Mouse (Mus musculus) thymus, adult 18-20 months (tissue): Measurements from ENCODE around the gene Gata3.

Experiments used
- DNase-seq, 2 experiments: peaks; one replicate each; pipeline ENCODE4 v3.0.0; 2022; ENCODE audit warnings: mixed read lengths in 2 of 2

Gata3 gene

DNA sequence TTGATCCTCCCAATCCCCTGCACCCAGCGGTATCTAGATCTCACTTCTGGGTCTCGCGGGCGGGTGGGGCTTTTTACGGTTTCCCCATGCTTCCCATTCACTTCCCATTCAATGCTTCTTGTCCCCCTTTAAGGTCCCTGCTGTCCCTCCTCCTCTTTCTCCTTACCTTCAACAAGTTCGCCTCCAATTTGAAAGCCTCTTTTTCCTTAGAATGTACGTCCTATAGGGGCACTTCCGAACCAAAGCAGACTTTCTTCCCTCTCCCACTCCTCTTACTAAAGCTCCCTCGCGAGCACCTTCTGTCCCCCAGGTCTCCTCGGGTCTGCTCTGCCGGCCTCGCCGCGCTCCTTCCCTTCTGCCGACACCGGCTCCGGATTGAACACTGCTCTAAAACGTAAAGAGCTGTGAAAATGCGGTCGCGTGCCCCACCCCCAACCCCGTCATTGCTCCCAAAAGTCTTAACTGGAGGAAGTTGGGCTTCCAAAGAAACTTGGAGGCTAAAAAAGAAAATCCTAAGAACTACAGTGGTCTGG, at the start of gene Gata3:
Gene Gata3, minus strand, starts transcription at position 384 of the 533 bp plus-strand sequence.
- no peak for DNase-seq

DNA sequence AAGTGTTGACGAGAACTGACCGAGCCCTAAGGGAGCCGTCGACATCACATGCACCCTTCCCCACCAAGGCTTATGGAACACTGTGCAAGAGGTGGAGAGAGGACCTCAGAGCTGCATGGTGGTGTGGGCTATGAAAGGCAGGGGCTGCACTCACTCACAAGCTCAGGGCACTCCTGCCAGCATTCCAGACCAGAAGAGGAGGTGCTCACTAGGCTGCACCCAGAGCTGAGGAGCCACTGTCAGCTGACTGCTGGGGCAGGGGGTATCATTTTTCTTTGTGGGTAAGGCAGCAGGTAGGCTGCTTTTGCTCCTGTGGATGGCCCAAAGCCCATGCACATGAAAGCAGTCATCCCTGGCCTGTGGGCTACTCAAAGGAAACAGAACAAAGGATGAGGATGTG, 49.4 kb upstream of the Gata3 start:
- DNase-seq: peak in 1 of 2 experiments; percentile 12

DNA sequence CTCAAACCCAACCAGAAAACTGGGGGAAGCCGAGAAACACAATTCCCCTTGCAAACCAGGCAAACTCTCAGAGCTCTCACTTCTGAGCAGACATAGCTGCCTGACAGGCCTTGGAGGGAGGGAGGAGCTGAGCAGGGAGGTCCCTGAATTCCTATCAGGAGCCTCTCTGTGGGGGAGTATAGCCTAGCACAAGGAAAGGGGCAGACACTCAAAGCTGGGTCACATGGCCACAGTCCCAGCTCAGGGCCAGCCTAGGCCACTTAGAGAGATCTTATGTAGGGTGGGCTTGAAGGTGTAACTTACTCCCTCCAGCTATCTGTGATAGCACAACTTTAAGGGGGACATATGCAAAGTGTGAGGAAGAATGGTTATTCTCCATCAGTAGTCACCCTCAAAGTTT, 46.1 kb upstream of the Gata3 start:
- no peak for DNase-seq

DNA sequence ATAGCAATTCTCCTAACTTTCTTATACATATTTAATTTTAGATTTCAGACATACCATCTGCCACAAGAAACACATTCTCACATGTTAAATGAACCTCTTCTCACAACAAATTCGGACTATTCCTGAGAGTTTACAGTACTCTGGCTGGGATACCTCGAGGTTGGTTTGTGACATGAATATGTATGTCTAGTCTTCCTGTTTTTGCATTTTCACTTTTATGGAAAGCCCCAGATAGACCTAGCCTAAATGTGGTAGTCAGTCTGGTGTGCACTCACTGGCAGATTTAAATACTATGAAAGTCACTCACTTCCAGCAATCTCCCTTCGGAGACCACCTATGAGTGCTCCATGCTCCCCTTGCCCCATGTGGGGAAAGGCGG, 37.1 kb upstream of the Gata3 start:
- no peak for DNase-seq

DNA sequence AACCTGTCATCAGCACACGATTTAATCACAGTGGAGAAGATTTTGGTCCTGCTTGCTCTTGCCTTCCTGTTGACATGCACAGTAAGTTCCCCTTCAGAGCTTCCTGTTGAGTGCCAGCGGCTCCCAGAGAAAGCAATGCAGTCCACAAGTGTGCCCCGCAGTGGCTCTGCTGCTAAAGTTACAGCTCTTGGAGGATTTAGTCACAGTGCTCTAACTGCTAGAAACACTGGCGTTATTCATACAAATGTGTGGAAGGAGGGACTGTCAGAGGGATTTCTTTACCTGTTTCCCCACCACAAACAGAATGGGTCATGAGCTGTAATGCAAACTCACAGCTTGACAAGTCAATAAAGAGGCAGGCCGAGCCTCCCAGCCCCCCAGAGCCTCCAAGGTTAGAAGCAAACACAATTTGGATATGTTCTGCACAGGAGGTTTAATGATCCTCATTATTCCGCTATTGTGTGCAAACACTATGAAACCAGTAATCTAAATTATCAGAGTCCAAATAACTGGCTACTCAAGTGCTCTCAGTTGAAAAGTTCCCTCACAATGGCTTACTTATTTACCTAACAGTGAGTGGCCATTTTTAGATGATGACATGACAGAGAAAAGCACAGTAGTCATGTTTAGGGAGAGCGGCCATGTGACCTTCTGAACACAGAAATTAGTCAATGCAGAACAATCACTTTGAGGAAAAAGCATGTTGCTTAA, 36.5 kb upstream of the Gata3 start:
- no peak for DNase-seq

DNA sequence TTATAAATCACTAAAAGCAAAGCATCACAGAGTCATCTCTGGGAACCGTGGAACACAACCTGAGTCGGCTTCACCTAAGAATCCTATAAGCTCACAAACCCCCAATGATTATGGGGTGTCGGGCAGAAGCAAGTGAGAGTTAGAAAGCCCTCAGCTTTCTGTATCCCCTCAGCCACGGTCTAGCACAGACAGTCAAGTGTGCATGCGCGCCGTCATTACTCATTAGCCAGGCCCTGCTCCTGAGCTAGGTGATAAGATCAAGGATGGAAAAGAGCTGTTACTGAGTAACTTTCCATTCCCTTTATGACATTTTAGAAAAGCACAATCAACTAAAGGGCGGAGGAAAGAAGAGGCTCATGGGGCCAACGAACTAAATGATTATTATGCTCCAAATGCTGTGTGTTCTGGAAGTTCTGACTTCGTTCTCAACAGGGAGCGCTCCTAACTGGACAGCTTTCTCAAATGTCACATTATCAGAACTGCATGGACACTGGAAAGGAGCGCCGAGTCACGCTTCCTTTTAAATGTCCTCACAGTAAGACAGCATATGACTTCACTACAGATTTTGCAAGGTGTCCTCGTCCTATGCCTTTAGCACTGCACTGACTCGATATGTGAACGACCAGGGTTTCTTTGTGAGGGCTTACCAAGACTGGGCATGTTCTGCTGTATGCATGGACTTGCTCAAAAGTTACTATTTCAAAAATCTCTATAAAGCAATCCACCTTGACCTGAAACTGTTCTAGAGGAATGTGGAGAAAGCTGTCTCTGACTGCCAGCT, 29.0 kb upstream of the Gata3 start:
- no peak for DNase-seq

DNA sequence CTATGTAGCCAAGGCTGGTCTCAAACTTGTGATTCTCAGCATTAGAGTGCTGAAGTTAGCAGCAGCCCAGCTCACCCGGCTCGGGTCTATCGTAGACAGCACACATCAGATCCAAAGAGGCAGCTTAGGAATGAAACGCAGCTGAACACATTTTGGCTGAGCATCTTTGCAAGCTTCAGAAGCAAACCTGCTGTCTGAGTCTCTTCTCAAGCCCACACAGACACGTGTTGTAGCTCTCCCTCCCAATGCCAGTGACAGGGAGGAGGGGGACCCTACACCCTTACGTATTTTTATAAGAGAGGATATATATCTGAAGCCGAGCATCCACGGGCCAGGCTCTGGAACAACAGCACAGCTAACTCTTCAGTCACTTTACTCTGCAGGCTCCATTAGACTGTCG, 27.8 kb upstream of the Gata3 start:
- no peak for DNase-seq

DNA sequence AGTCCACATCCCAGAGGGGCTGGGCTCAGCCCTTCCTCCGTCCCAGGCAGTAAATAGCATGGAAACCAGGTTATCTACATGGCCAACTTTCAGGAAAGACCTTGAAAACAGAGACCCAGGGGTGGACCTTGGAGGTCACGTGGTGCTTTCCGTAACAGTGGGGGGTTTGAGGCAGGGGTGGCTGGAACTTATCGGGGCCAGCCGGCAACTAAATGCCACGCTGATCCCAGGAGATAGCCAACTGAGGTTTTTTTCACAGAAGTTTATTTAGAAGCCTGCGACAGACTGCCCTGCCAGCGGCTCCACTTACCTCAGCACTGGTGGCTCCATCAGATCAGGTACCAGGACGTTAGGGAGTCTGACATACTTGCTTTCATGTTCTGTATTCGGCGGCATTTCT, 16.2 kb upstream of the Gata3 start:
- DNase-seq: no peak

DNA sequence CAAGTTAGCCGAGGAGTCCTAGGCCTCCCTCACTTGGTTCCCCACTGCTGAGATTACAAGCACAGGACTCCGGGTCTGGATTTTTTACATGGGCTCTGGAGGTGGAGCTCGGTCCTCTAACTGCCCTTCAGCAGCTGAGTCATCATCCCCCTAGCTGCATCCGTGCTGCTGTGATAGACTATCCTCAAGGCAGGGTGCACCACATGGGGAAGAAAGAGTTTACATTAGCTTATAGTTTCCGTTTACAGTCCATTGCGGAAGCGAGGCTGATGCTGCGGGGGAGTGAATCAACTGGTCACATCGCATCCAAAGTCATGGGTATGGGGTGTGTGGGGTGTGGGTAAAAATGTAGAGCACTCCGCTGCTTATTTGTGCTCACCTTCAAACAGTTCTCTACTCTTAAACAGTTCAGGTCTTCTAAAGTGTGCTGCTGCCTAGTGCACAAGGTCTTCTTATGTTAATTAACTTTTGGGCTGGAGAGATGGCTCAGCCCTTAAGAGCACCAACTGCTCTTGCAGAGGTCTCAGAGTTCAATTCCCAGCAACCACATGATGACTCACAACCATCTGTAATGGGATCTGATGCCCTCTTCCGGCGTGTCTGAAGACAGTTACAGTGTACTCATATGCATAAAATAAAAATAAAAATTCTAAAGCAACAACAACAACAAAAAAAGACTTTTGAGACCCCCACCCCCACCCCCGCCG, 14.2 kb upstream of the Gata3 start:
- no peak for DNase-seq

DNA sequence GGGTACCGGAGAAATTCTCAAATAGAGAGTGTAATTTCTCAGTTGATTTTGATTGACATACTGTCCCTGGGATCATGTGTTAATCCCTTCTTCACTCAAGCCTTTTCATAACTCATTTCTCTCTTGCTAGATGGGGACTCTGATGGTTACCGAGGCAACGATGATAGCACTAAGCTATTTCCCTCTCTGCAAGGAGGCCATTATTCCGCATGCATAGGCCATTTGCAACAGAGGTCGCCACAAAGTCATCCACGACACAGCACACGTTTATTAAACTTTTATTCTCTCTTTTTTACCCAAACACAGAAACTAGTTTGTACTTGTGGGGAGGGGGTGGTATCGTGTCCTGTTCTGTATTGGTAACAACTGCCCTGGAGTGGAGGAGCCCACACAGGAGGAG, 8.0 kb upstream of the Gata3 start:
- DNase-seq: no peak

DNA sequence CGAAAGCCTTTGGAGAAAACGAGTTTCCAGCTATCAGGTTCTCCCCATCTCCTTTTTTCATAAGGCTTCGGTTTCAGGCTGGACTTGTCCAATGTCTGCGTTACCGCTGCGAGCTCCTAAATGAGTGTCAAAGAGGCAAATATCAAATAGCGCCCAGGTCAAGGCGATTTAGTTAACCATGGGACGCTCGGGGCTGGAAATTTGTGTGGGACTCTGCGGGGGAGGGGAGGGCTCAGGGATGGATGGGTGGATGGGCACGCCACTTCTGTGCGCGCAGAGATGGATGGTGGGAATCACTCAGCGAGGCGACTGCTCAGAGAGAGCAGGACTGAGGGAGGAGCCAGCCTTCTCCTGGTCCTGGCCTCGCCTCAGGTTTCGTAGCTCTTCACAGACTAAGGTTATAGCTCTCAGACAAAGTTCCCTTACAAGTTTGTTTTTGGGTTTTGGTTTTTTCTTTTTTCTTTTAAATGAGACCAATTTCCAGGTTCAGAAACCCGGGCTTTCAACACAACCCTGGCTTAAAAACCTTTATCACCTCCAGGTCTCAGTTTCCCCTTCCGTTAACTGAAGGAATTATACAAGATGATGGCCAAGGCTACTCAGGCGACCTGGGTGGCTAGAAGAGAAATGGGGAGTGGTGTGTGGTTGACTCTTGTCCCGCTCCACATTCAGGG, 6.4 kb upstream of the Gata3 start:
- DNase-seq: no peak

DNA sequence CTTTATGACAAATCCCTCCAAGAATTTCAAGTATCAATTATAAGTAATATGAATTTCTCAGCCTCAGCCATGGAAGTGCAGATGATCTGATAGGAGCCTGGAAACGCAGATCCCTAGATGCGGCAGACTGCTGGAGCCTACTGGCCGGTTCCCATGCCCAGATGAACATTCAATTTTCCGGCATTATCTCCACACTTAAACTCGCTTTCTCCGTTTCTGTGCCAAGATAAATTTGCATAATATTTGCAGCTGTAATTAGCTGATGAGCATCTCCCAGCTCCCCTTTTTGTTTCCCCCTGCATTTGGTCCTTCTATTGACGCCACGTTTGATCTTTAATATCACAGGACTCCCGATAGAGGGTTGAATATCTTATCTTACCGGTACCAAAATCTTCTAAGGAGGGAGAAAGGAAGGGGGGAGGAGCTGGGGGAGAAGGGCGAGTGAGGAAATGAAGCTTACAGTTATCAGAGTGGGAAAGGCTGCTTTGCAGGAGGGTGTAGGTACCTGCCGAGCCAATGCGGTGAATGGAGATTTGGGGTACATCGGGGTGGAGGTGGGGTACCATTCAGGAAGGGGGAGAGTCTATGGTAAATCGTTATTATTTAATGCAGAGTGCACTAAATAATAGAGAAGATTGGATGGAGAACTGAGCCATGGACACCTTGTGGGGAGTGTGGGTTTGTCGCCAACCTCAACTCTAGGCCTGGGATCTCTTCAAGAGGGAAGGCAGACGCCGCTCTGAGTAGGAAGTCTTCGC, 5.2 kb upstream of the Gata3 start:
- DNase-seq: no peak

DNA sequence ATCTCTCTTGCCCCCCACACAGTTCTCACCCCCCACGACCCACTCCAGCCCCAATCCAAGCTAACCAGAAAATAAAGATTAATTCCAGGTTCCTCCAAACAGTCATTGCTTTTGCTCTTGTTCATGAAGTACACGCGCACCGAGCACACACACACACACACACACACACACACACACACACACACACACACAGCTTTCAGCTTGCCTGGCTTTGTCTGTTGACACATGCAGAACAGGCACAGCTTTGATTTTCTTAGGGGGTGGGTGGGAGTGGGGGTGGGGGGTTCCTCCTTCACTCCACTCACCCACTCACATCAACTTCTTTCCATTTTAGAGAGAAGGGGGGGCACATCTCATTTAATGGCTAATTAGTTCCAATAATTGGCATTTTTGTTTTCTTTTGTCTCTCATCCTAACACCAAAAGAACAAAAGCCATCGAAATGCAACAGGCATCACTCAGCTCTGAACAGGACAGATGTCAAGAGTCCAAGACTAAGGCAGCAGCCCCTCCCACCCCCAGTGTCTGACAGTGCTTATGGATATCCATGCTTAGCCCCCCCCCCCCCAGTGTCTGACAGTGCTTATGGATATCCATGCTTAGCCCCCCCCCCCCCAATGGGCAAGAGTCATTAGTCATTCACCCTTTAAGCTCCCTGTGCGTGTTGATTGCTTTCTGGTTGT, 3.6 kb upstream of the Gata3 start:
- no peak for DNase-seq

DNA sequence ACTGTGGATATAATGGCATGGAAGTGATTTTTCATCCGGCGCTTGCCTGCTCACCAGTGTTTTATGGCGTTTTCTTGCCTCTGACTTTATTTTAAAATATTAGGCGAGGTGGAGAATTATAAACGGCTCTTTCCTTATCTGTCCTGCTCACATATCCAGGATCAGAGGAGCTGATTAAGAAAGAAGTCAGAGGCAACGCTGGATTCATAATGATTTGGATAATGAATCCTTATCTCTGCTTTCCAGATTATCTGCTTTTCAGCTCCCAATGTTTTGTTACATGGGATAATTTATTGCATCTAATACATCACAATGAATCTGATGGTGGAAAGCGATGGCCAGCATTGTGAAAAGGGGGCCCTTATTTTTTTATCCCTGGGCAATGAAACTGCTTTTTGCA, 2.7 kb upstream of the Gata3 start:
- DNase-seq: no peak

DNA sequence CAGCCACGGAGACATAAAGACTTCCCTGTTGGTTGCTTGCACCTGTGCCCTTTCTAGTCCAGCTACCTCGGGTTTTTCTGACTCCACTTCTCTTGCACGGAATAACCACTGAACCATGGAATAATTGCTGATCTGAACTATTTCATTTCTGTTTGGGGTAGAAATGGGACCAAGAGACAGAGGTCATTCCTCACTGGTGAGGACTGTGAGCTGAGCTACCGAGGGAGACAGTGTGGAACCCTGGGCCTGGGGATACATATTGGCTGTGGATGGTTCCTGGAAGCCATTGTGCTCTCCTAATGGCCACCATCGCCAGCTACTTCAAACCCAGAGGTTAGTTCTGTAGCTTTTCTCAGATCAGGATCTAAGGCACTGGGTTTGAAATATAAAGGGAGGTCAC, 1.1 kb upstream of the Gata3 start:
- DNase-seq: no peak

DNA sequence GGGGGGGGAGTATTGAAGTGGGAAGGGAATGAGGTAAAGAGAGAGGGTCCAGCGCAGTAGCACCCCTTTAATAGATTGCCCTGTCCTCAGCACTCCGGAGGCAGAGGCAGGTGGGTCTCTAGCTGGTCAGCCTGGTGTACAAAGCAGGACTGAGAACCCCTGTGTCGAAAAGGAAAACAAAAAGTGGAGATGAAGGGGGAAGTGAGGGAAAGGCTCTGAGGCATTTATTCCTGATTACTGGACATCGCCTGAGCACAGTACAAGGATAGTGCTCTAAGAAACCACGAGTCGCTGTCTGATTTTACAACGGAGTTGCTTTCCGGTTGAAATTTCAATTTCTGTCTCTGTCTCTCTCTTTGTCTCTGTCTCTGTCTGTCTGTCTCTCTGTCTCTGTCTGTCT, 417 bp upstream of the Gata3 start:
- no peak for DNase-seq

DNA sequence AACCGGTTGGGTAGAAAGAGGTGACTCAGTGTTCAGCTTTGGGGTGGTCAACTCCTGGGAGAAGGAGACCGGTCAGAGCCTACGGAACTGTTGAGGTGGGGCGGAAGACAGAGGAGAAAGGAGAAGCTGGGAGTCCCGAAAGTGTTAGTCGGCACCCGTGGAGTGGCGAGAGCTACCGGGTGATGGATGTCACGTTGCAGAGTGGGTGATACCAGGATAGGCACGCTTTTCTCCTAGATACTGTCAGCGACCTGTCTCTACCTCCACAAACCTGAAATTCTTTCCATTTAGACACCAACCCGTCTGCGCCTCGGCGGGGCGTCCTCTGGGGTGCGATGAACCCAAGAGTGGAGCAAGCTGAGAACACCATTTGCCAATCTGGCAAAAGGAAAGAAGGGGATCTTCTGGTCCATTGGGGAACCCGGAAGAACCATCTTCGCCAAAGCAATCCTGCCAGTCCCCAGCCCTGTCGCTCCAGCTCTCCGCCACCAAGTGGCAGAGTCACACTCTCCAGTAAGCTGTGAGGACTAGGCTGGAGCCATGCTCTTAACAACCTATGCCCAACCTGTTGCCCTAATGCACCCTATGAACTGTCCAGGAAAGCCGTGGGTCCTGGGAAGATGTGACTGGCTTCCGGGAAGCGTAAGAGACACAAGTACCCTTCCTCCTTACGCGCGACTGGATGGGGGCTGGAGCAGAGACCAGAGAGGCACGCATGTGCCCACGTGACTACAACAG, 752 bp downstream of the Gata3 start, which contains the start of gene 9230102O04Rik:
Gene 9230102O04Rik, minus strand, starts transcription at position 628 of the 738 bp plus-strand sequence.
- DNase-seq: peak in 1 of 2 experiments; percentile 49

DNA sequence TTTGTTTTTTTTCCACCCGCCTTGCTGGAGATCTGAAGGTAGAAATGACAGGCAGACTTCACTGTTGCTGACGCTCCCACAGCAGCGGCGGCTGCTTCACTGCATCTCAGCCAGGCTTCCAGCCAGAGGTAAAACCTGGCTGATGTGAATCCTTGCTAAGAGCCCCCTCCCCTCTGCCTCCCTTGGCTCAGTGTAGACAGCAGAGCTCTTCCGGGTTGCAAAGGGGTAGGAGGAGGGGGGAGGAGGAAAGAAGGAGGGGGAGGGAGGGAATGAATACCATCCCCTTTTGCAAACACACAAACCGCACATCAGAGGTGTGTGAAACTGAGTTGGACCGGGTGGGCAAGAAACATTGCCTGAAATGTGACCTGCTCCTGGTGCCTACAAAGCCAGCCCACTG, 2.2 kb downstream of the Gata3 start:
- DNase-seq: no peak

DNA sequence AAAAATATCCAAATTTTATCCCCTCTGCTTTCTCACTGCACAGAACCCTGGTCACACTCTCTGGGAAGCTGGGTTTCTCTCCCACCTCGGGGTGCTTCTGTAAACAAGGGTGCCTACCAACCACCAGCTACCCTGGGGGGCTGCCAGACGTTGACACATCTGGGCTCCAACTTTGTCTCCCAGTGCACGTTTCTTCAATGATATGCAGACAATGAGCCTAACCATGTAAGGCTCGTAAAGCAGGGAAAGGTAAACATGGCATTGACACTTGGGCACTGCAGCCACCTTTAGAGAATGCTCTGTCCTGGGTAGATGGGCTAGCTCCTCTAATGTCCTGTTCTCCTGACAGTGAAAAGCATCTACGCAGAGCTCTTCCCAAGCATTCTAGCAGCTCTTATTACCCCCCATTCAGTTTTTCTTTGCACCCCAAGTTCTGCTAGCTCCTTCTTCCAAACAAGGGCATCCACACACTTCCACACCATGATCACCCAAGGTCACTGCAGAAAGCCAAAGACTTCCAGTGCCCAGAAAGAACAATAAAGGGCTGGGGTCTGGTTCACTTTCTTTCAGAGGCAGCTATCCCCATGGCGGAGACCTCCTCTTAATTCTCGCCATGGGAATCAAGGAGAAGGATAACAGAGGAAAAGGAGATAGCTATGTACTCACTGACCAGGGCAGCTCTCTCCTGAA, 2.8 kb downstream of the Gata3 start:
- DNase-seq: no peak

DNA sequence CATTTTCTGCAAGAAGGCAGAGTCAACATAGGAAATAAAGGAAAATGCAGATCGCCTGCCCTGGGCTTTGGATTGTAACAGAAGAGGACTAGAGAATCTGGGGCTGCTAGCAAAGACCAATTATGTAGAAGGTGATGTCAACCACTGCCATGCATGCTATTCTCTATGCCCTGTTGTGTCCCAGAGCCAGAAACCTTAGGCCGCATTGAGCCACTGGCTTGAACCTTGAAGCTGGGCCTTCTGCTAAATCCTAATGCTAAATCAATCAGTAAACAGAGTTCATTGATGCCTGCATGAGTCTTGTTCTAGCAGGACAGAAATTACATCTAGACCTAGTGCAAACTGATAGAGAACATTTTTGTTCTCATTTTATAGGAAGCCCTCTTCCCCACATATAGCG, 3.8 kb downstream of the Gata3 start:
- DNase-seq: no peak
